Mouse (Mus musculus): ENCODE data around the gene Ppp1r35. TPM values are rescaled to one million over a fixed set of nuclear protein-coding genes. Genes with fewer than 3 reads are reported as not detected.

Ppp1r35 gene
- polyA plus RNA-seq, 1 experiment from 2014 or later: 36.7 TPM

GRCm38 (mm10) chr5:137741023-137741931, 37.4 kb upstream of the Ppp1r35 start, which contains the start of gene Nyap1:
Gene Nyap1 (minus strand): TSS chr5:137741607.
- Histone ChIP-seq H3K4me3 (ENCODE audit: control insufficient read depth in 1 of 2, insufficient read depth in 1 of 2, low read depth in 1 of 2, low read length in 2 of 2) (peak within 1 kb of the TSS; percentile 66 to 81), H3K4me2 (ENCODE audit: low read length) (peak within 1 kb of the TSS; percentile 93), H3K4me1 (ENCODE audit: control insufficient read depth in 2 of 2, insufficient read depth in 2 of 2, low read length in 2 of 2) (peaks cover 7 to 11% of the 10 kb centered on the region in 2 experiments; a peak in 3 of 4 replicates), H3K9ac (ENCODE audit: low read length) (peak within 1 kb of the TSS; percentile 78), H3K27me3 (ENCODE audit: control insufficient read depth, insufficient read depth, low read length) (no peaks in the 10 kb centered on the region), H3K9me3 (ENCODE audit: control insufficient read depth, low read length) (no peaks in the 10 kb centered on the region), H3K36me3 (ENCODE audit: control insufficient read depth, insufficient read depth, low read length) (no peaks in the 10 kb centered on the region), H3K27ac (replicated peaks in 1 of 2; ENCODE audit: control insufficient read depth in 1 of 2, insufficient read depth in 1 of 2, low read depth in 2 of 2, low read length in 2 of 2) (peak within 1 kb of the TSS; percentile 51 to 72; a peak in 3 of 4 replicates)
- WGBS: under 1% methylated on average over 68 of the region's 71 CpGs
- ATAC-seq (ENCODE audit: insufficient number of reproducible peaks, insufficient read depth, low FRiP score, low read depth): peak; percentile 66

- H3K4me3 ChIP-seq (ENCODE audit: control insufficient read depth in 1 of 2, insufficient read depth in 1 of 2, low read depth in 1 of 2, low read length in 2 of 2): peak overlapping the region in 1 of 2 experiments; percentile 66; a peak in 1 of 4 replicates
- 57% methylated on average over 10 of the region's 10 CpGs for WGBS
- no peak overlapping the region for H3K27ac ChIP-seq (replicated peaks in 1 of 2; ENCODE audit: control insufficient read depth in 1 of 2, insufficient read depth in 1 of 2, low read depth in 2 of 2, low read length in 2 of 2)
- no peaks in the 10 kb centered on the region for H3K27me3 ChIP-seq (ENCODE audit: control insufficient read depth, insufficient read depth, low read length)
- no peaks in the 10 kb centered on the region for H3K9me3 ChIP-seq (ENCODE audit: control insufficient read depth, low read length)
- peaks cover 7 to 11% of the 10 kb centered on the region in 2 experiments; a peak in 3 of 4 replicates for H3K4me1 ChIP-seq (ENCODE audit: control insufficient read depth in 2 of 2, insufficient read depth in 2 of 2, low read length in 2 of 2)
- H3K4me2 ChIP-seq (ENCODE audit: low read length): peak overlapping the region; percentile 93
- no peaks in the 10 kb centered on the region for H3K36me3 ChIP-seq (ENCODE audit: control insufficient read depth, insufficient read depth, low read length)
- ATAC-seq (ENCODE audit: insufficient number of reproducible peaks, insufficient read depth, low FRiP score, low read depth): no peak
- H3K9ac ChIP-seq (ENCODE audit: low read length): peak overlapping the region; percentile 78
Measured at GRCm38 (mm10) chr5:137742048-137742447, 36.6 kb upstream of the Ppp1r35 start.

- WGBS: 91% methylated on average over 6 of the region's 6 CpGs
- Histone ChIP-seq H3K9ac (ENCODE audit: low read length) (no peak overlapping the region), H3K4me1 (ENCODE audit: control insufficient read depth in 2 of 2, insufficient read depth in 2 of 2, low read length in 2 of 2) (peaks cover 9 to 15% of the 10 kb centered on the region in 2 experiments; a peak in 3 of 4 replicates)
Measured at GRCm38 (mm10) chr5:137742836-137743235, 35.8 kb upstream of the Ppp1r35 start.

GRCm38 (mm10) chr5:137744197-137744596, 34.5 kb upstream of the Ppp1r35 start:
- Histone ChIP-seq H3K27me3 (ENCODE audit: control insufficient read depth, insufficient read depth, low read length) (no peaks in the 10 kb centered on the region), H3K4me1 (ENCODE audit: control insufficient read depth in 2 of 2, insufficient read depth in 2 of 2, low read length in 2 of 2) (peaks cover 16 to 28% of the 10 kb centered on the region in 2 experiments), H3K27ac (replicated peaks in 1 of 2; ENCODE audit: control insufficient read depth in 1 of 2, insufficient read depth in 1 of 2, low read depth in 2 of 2, low read length in 2 of 2) (no peak overlapping the region), H3K36me3 (ENCODE audit: control insufficient read depth, insufficient read depth, low read length) (peaks cover 1% of the 10 kb centered on the region; the same call in 1 of the 2 replicates), H3K4me3 (ENCODE audit: control insufficient read depth in 1 of 2, insufficient read depth in 1 of 2, low read depth in 1 of 2, low read length in 2 of 2) (no peak overlapping the region), H3K9me3 (ENCODE audit: control insufficient read depth, low read length) (no peaks in the 10 kb centered on the region), H3K4me2 (ENCODE audit: low read length) (no peak overlapping the region), H3K9ac (ENCODE audit: low read length) (no peak overlapping the region)
- WGBS: 93% methylated on average over 6 of the region's 7 CpGs
- no peak for ATAC-seq (ENCODE audit: insufficient number of reproducible peaks, insufficient read depth, low FRiP score, low read depth)

More at GRCm38 (mm10) chr5:137742836-137743235, 35.8 kb upstream of the Ppp1r35 start:
- no peaks in the 10 kb centered on the region for H3K27me3 ChIP-seq (ENCODE audit: control insufficient read depth, insufficient read depth, low read length)
- no peak overlapping the region for H3K4me2 ChIP-seq (ENCODE audit: low read length)
- no peak for ATAC-seq (ENCODE audit: insufficient number of reproducible peaks, insufficient read depth, low FRiP score, low read depth)
- H3K27ac ChIP-seq (replicated peaks in 1 of 2; ENCODE audit: control insufficient read depth in 1 of 2, insufficient read depth in 1 of 2, low read depth in 2 of 2, low read length in 2 of 2): no peak overlapping the region
- no peaks in the 10 kb centered on the region for H3K9me3 ChIP-seq (ENCODE audit: control insufficient read depth, low read length)
- H3K4me3 ChIP-seq (ENCODE audit: control insufficient read depth in 1 of 2, insufficient read depth in 1 of 2, low read depth in 1 of 2, low read length in 2 of 2): no peak overlapping the region
- H3K36me3 ChIP-seq (ENCODE audit: control insufficient read depth, insufficient read depth, low read length): no peaks in the 10 kb centered on the region

DNA sequence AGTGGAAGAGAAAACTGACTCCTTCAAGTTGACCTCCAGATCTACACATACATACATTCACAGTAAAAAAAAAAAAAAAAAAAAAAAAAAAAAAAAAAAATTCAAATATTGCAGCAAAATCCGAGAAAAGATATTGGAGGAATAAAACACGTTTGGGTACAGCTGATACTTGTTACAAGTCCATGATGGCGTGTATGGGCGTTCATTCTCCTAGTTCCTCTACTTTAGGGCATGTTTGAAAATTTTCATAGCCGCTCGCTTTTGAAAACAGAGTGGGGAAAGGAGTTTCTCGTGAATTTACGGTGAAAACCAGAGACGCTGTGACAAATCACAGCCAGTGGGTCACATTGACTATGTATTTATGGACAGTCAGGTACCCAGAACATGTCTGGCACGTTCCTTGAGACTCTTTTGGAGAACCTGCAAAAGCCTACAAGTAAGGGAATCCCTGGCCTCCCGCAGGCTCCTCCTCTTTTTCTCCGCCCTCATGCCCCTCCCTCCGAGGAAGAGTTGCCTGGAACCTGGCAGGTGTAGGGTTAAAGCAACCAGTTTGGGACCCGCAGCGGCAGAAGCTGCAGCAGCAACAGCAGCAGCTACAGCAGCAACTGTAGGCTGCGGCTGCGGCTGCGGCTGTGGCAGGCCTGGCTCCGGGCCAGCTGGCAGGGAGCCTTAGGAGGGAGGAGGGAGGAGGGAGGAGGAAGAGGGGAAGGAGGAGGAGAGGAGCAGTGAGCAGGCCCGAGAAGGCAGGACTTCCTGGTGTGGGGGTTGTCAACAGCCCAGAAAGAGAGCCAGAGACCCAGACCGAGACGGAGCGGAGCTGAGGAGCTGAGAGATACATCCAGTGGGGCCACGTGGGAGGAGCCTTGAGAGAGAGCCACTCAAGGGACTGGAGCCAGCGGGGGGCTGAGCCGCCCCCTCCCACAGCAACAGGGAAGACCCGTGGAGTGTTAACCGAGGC, 33.2 kb upstream of the Ppp1r35 start, which contains the start of gene Tsc22d4:
Tsc22d4 (plus strand) TSS at position 517 of the 958 bp plus-strand sequence.
- no peaks in the 10 kb centered on the region for H3K9me3 ChIP-seq (ENCODE audit: control insufficient read depth, low read length)
- no peaks in the 10 kb centered on the region for H3K27me3 ChIP-seq (ENCODE audit: control insufficient read depth, insufficient read depth, low read length)
- peak; percentile 87 for ATAC-seq (ENCODE audit: insufficient number of reproducible peaks, insufficient read depth, low FRiP score, low read depth)
- H3K4me3 ChIP-seq (ENCODE audit: control insufficient read depth in 1 of 2, insufficient read depth in 1 of 2, low read depth in 1 of 2, low read length in 2 of 2): peak within 1 kb of the TSS; percentile 87 to 88
- 5% methylated on average over 28 of the region's 28 CpGs for WGBS
- peak within 1 kb of the TSS; percentile 96 to 98 for H3K27ac ChIP-seq (replicated peaks in 1 of 2; ENCODE audit: control insufficient read depth in 1 of 2, insufficient read depth in 1 of 2, low read depth in 2 of 2, low read length in 2 of 2)
- peak within 1 kb of the TSS; percentile 99 for H3K4me2 ChIP-seq (ENCODE audit: low read length)
- peak within 1 kb of the TSS; percentile 90 for H3K9ac ChIP-seq (ENCODE audit: low read length)
- H3K4me1 ChIP-seq (ENCODE audit: control insufficient read depth in 2 of 2, insufficient read depth in 2 of 2, low read length in 2 of 2): peaks cover 13 to 35% of the 10 kb centered on the region in 2 experiments
- H3K36me3 ChIP-seq (ENCODE audit: control insufficient read depth, insufficient read depth, low read length): peaks cover 7% of the 10 kb centered on the region

DNA sequence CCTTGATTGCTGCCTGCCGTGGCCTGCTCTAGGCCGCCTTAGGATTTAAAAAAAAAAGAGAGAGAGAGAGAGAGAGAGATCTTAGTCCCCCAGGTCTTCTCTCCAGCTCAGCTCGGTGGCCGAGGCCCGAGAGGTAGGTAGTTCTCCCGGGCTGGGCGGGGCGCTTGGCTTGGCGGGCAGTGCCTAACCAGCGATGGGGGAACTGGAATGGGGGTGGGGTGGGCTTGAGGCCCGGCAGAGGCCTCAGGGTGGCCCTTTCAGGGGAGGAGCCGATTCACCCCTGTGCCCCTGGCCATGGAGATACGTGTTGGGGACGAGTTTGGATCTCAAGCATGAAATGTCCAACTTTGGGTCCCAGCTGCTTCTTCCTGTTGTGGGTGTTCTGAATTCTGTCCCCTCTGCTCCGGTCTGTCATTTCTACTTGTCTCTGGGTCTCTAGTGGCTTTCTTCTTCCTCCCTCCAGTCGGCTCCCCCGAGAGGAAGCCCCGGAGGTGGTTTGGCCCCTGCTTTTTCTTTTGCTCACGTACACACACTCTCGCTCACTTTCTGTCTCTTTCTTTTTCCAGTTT, 32.3 kb upstream of the Ppp1r35 start:
- Histone ChIP-seq H3K4me3 (ENCODE audit: control insufficient read depth in 1 of 2, insufficient read depth in 1 of 2, low read depth in 1 of 2, low read length in 2 of 2) (peak overlapping the region; percentile 87 to 88), H3K9ac (ENCODE audit: low read length) (peak overlapping the region; percentile 90), H3K4me1 (ENCODE audit: control insufficient read depth in 2 of 2, insufficient read depth in 2 of 2, low read length in 2 of 2) (peaks cover 19 to 44% of the 10 kb centered on the region in 2 experiments), H3K27me3 (ENCODE audit: control insufficient read depth, insufficient read depth, low read length) (no peaks in the 10 kb centered on the region), H3K4me2 (ENCODE audit: low read length) (peak overlapping the region; percentile 99), H3K9me3 (ENCODE audit: control insufficient read depth, low read length) (no peaks in the 10 kb centered on the region), H3K36me3 (ENCODE audit: control insufficient read depth, insufficient read depth, low read length) (peaks cover 16% of the 10 kb centered on the region), H3K27ac (replicated peaks in 1 of 2; ENCODE audit: control insufficient read depth in 1 of 2, insufficient read depth in 1 of 2, low read depth in 2 of 2, low read length in 2 of 2) (peak overlapping the region; percentile 96 to 98)
- 0% methylated on average over 20 of the region's 20 CpGs for WGBS
- ATAC-seq (ENCODE audit: insufficient number of reproducible peaks, insufficient read depth, low FRiP score, low read depth): 0 out of 2 replicates have a peak, but pooled peaks have one; percentile 11

Data from heart, embryonic 14.5 days (tissue).